Mouse (Mus musculus): ENCODE measurements around the gene Sp100. TPM values are rescaled to one million over a fixed set of nuclear protein-coding genes. Genes with fewer than 3 reads are reported as not detected.
"Not testable (repeated sequence)": the region's sequence is repeated elsewhere in the genome, so short reads cannot be mapped to it uniquely, and the experiment has no call there.

The Sp100 gene
- total RNA-seq (2021), result 1 to 10 TPM; 2.5 to 2.6 TPM
- long read RNA-seq, result 0 reads

GRCm38 (mm10) chr1:85649881-85650280 is at the start of gene Sp100:
Gene Sp100, plus strand, starts transcription at chr1:85649988.
- DNase-seq (ENCODE audit: low spot score in 2 of 2), result not testable (repeated sequence)

- not testable (repeated sequence) for DNase-seq (ENCODE audit: low spot score in 2 of 2)
Observed at GRCm38 (mm10) chr1:85600078-85600477, 49.7 kb upstream of the Sp100 start, which contains the start of gene Sp140. Gene Sp140, plus strand, starts transcription at chr1:85600378.

GRCm38 (mm10) chr1:85600794-85601193 is 49.0 kb upstream of the Sp100 start:
- not testable (repeated sequence) for DNase-seq (ENCODE audit: low spot score in 2 of 2)

- DNase-seq (ENCODE audit: low spot score in 2 of 2), result not testable (repeated sequence)
Observed at GRCm38 (mm10) chr1:85604341-85604740, 45.4 kb upstream of the Sp100 start.

- DNase-seq (ENCODE audit: low spot score in 2 of 2), result not testable (repeated sequence)
Observed at GRCm38 (mm10) chr1:85608361-85608760, 41.4 kb upstream of the Sp100 start.

- DNase-seq (ENCODE audit: low spot score in 2 of 2), result not testable (repeated sequence)
Observed at GRCm38 (mm10) chr1:85610581-85610980, 39.2 kb upstream of the Sp100 start.

- not testable (repeated sequence) for DNase-seq (ENCODE audit: low spot score in 2 of 2)
Observed at GRCm38 (mm10) chr1:85615096-85615495, 34.7 kb upstream of the Sp100 start.

- not testable (repeated sequence) for DNase-seq (ENCODE audit: low spot score in 2 of 2)
Observed at GRCm38 (mm10) chr1:85615819-85616218, 34.0 kb upstream of the Sp100 start.

- DNase-seq (ENCODE audit: low spot score in 2 of 2), result not testable (repeated sequence)
Observed at GRCm38 (mm10) chr1:85617161-85617560, 32.6 kb upstream of the Sp100 start.

- not testable (repeated sequence) for DNase-seq (ENCODE audit: low spot score in 2 of 2)
Observed at GRCm38 (mm10) chr1:85618689-85619088, 31.1 kb upstream of the Sp100 start.

GRCm38 (mm10) chr1:85636936-85637335 is 12.9 kb upstream of the Sp100 start:
- DNase-seq (ENCODE audit: low spot score in 2 of 2), result not testable (repeated sequence)

GRCm38 (mm10) chr1:85638144-85638543 is 11.6 kb upstream of the Sp100 start:
- not testable (repeated sequence) for DNase-seq (ENCODE audit: low spot score in 2 of 2)

GRCm38 (mm10) chr1:85650524-85650923 is 736 bp downstream of the Sp100 start:
- DNase-seq (ENCODE audit: low spot score in 2 of 2), result not testable (repeated sequence)

GRCm38 (mm10) chr1:85651770-85652275 is 2.0 kb downstream of the Sp100 start:
- DNase-seq (ENCODE audit: low spot score in 2 of 2), result peak in 1 of 2 experiments; percentile 9

- DNase-seq (ENCODE audit: low spot score in 2 of 2), result not testable (repeated sequence)
Observed at GRCm38 (mm10) chr1:85657211-85657610, 7.4 kb downstream of the Sp100 start.

GRCm38 (mm10) chr1:85664266-85664665 is 14.5 kb downstream of the Sp100 start:
- DNase-seq (ENCODE audit: low spot score in 2 of 2), result no peak

- no peak for DNase-seq (ENCODE audit: low spot score in 2 of 2)
Observed at GRCm38 (mm10) chr1:85680226-85680625, 30.4 kb downstream of the Sp100 start.

- DNase-seq (ENCODE audit: low spot score in 2 of 2), result no peak
Observed at GRCm38 (mm10) chr1:85686666-85687065, 36.9 kb downstream of the Sp100 start.

GRCm38 (mm10) chr1:85687346-85687745 is 37.6 kb downstream of the Sp100 start:
- no peak for DNase-seq (ENCODE audit: low spot score in 2 of 2)

- no peak for DNase-seq (ENCODE audit: low spot score in 2 of 2)
Observed at GRCm38 (mm10) chr1:85690544-85690943, 40.8 kb downstream of the Sp100 start.

GRCm38 (mm10) chr1:85692281-85692680 is 42.5 kb downstream of the Sp100 start:
- no peak for DNase-seq (ENCODE audit: low spot score in 2 of 2)

- DNase-seq (ENCODE audit: low spot score in 2 of 2), result no peak
Observed at GRCm38 (mm10) chr1:85693280-85693679, 43.5 kb downstream of the Sp100 start.

- peak in 1 of 2 experiments; percentile 3 for DNase-seq (ENCODE audit: low spot score in 2 of 2)
Observed at GRCm38 (mm10) chr1:85695646-85696045, 45.9 kb downstream of the Sp100 start.

Data from layer of hippocampus, adult 18-20 months (tissue).